Mouse (Mus musculus): ENCODE results near the gene Dzank1. TPM values are rescaled to one million over a fixed set of nuclear protein-coding genes. Genes with fewer than 3 reads are reported as not detected.

The Dzank1 gene
- polyA plus RNA-seq, 1 experiment from 2014 or later: 20.4 TPM

- H3K9me3 ChIP-seq (replicated peaks; ENCODE audit: control insufficient read depth, low read length, poor library complexity, severe bottlenecking): no peaks in the 10 kb centered on the region
- H3K27me3 ChIP-seq (ENCODE audit: control insufficient read depth, insufficient read depth, low read depth, low read length): no peaks in the 10 kb centered on the region
- H3K36me3 ChIP-seq (ENCODE audit: control insufficient read depth, insufficient read depth, low read length): no peaks in the 10 kb centered on the region
- no peak overlapping the region for H3K27ac ChIP-seq (ENCODE audit: low read length)
- no peak for ATAC-seq
- WGBS: 81% methylated on average over 10 of the region's 10 CpGs
- no peak overlapping the region for H3K9ac ChIP-seq (ENCODE audit: low read depth, low read length)
- H3K4me3 ChIP-seq (ENCODE audit: low read depth, low read length): no peak overlapping the region
- no peaks in the 10 kb centered on the region for H3K4me1 ChIP-seq (ENCODE audit: control insufficient read depth, insufficient read depth, low read length)
- no peak overlapping the region for H3K4me2 ChIP-seq (ENCODE audit: low read length)
These were observed 91.5 kb downstream of the Dzank1 start for GRCm38 (mm10) chr2:144435679-144436078.

GRCm38 (mm10) chr2:144431286-144431825 lies 95.9 kb downstream of the Dzank1 start:
- ATAC-seq: no peak
- 78% methylated on average over 5 of the region's 5 CpGs for WGBS
- no peaks in the 10 kb centered on the region for H3K9me3 ChIP-seq (replicated peaks; ENCODE audit: control insufficient read depth, low read length, poor library complexity, severe bottlenecking)

DNA sequence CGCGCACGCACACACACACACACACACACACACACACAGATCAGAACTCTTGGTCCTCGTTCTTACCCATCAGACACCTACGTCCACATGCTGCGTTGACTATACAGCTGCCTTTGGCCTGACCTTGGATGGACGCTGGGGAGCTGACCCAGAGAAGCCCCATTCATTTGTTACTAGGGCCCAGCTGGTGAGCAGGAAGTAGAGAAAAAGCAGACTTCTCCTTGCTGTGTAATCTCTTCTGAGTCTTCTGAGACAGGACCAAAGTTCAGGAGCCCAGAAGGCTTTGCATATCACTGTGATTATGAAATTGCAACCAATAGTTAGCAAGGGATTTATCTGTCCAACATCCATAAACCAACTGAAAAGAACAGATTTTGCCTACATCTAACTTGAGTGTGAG lies 98.0 kb downstream of the Dzank1 start:
- Histone ChIP-seq H3K27me3 (ENCODE audit: control insufficient read depth, insufficient read depth, low read depth, low read length) (no peaks in the 10 kb centered on the region), H3K27ac (ENCODE audit: low read length) (no peak overlapping the region), H3K4me2 (ENCODE audit: low read length) (no peak overlapping the region), H3K9me3 (replicated peaks; ENCODE audit: control insufficient read depth, low read length, poor library complexity, severe bottlenecking) (no peaks in the 10 kb centered on the region), H3K9ac (ENCODE audit: low read depth, low read length) (no peak overlapping the region), H3K4me1 (ENCODE audit: control insufficient read depth, insufficient read depth, low read length) (no peaks in the 10 kb centered on the region), H3K4me3 (ENCODE audit: low read depth, low read length) (no peak overlapping the region), H3K36me3 (ENCODE audit: control insufficient read depth, insufficient read depth, low read length) (no peaks in the 10 kb centered on the region)
- ATAC-seq: no peak
- 84% methylated on average over 7 of the region's 7 CpGs for WGBS

More at GRCm38 (mm10) chr2:144431286-144431825, 95.9 kb downstream of the Dzank1 start:
- H3K4me2 ChIP-seq (ENCODE audit: low read length): no peak overlapping the region
- H3K4me3 ChIP-seq (ENCODE audit: low read depth, low read length): no peak overlapping the region
- no peaks in the 10 kb centered on the region for H3K36me3 ChIP-seq (ENCODE audit: control insufficient read depth, insufficient read depth, low read length)
- no peaks in the 10 kb centered on the region for H3K4me1 ChIP-seq (ENCODE audit: control insufficient read depth, insufficient read depth, low read length)
- no peaks in the 10 kb centered on the region for H3K27me3 ChIP-seq (ENCODE audit: control insufficient read depth, insufficient read depth, low read depth, low read length)
- H3K9ac ChIP-seq (ENCODE audit: low read depth, low read length): no peak overlapping the region
- no peak overlapping the region for H3K27ac ChIP-seq (ENCODE audit: low read length)

GRCm38 (mm10) chr2:144428659-144429058 lies 98.6 kb downstream of the Dzank1 start:
- no peak overlapping the region for H3K4me3 ChIP-seq (ENCODE audit: low read depth, low read length)
- no peak overlapping the region for H3K4me2 ChIP-seq (ENCODE audit: low read length)
- no peak for ATAC-seq
- H3K4me1 ChIP-seq (ENCODE audit: control insufficient read depth, insufficient read depth, low read length): no peaks in the 10 kb centered on the region
- H3K27ac ChIP-seq (ENCODE audit: low read length): no peak overlapping the region
- H3K36me3 ChIP-seq (ENCODE audit: control insufficient read depth, insufficient read depth, low read length): no peaks in the 10 kb centered on the region
- WGBS: 86% methylated on average over 8 of the region's 8 CpGs
- H3K9ac ChIP-seq (ENCODE audit: low read depth, low read length): no peak overlapping the region
- no peaks in the 10 kb centered on the region for H3K9me3 ChIP-seq (replicated peaks; ENCODE audit: control insufficient read depth, low read length, poor library complexity, severe bottlenecking)
- H3K27me3 ChIP-seq (ENCODE audit: control insufficient read depth, insufficient read depth, low read depth, low read length): no peaks in the 10 kb centered on the region

GRCm38 (mm10) chr2:144427852-144428251 lies 99.4 kb downstream of the Dzank1 start:
- H3K9me3 ChIP-seq (replicated peaks; ENCODE audit: control insufficient read depth, low read length, poor library complexity, severe bottlenecking): no peaks in the 10 kb centered on the region
- no peak overlapping the region for H3K9ac ChIP-seq (ENCODE audit: low read depth, low read length)
- no peak overlapping the region for H3K27ac ChIP-seq (ENCODE audit: low read length)
- no peak overlapping the region for H3K4me2 ChIP-seq (ENCODE audit: low read length)
- H3K4me3 ChIP-seq (ENCODE audit: low read depth, low read length): no peak overlapping the region
- 92% methylated on average over 5 of the region's 5 CpGs for WGBS
- no peak for ATAC-seq
- no peaks in the 10 kb centered on the region for H3K27me3 ChIP-seq (ENCODE audit: control insufficient read depth, insufficient read depth, low read depth, low read length)
- no peaks in the 10 kb centered on the region for H3K36me3 ChIP-seq (ENCODE audit: control insufficient read depth, insufficient read depth, low read length)
- H3K4me1 ChIP-seq (ENCODE audit: control insufficient read depth, insufficient read depth, low read length): no peaks in the 10 kb centered on the region

GRCm38 (mm10) chr2:144425761-144426160 lies 101.5 kb downstream of the Dzank1 start:
- Histone ChIP-seq H3K27ac (ENCODE audit: low read length) (no peak overlapping the region), H3K4me1 (ENCODE audit: control insufficient read depth, insufficient read depth, low read length) (no peaks in the 10 kb centered on the region), H3K4me2 (ENCODE audit: low read length) (no peak overlapping the region), H3K36me3 (ENCODE audit: control insufficient read depth, insufficient read depth, low read length) (no peaks in the 10 kb centered on the region), H3K27me3 (ENCODE audit: control insufficient read depth, insufficient read depth, low read depth, low read length) (no peaks in the 10 kb centered on the region), H3K4me3 (ENCODE audit: low read depth, low read length) (no peak overlapping the region), H3K9ac (ENCODE audit: low read depth, low read length) (no peak overlapping the region), H3K9me3 (replicated peaks; ENCODE audit: control insufficient read depth, low read length, poor library complexity, severe bottlenecking) (no peaks in the 10 kb centered on the region)
- WGBS: 86% methylated on average over 1 of the region's 1 CpGs
- ATAC-seq: no peak

DNA sequence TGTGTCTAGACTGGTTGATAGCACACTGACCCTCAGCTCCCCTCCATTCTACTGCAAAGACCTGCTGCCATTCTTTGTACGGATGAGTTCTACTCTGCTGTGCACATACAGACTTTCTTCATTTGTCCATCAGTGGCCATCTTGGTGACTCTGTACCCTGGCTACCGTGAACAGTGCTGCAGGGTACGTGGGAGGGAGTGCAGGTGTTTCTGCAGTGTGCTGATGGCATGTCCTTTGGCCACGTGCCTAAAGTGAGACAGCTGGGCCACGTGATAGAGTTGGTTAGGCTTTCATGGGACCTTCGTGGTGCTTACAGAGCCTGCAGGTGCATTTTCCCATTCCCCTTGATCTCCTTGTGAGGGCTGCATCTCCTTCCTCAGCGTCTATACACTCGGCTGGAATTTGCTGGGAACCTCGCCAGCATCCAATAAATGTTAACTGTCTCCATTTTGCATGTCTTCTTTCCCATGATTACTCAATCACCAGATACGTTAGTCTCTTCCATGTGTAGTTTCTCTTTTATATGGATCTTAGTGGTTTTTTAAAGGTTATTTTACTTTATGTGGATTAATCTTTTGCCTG lies 105.0 kb downstream of the Dzank1 start:
- no peaks in the 10 kb centered on the region for H3K9me3 ChIP-seq (replicated peaks; ENCODE audit: control insufficient read depth, low read length, poor library complexity, severe bottlenecking)
- no peak for ATAC-seq
- H3K4me3 ChIP-seq (ENCODE audit: low read depth, low read length): no peak overlapping the region
- no peak overlapping the region for H3K27ac ChIP-seq (ENCODE audit: low read length)
- no peaks in the 10 kb centered on the region for H3K36me3 ChIP-seq (ENCODE audit: control insufficient read depth, insufficient read depth, low read length)
- peaks cover 5% of the 10 kb centered on the region; the same call in 1 of the 2 replicates for H3K4me1 ChIP-seq (ENCODE audit: control insufficient read depth, insufficient read depth, low read length)
- no peaks in the 10 kb centered on the region for H3K27me3 ChIP-seq (ENCODE audit: control insufficient read depth, insufficient read depth, low read depth, low read length)
- H3K4me2 ChIP-seq (ENCODE audit: low read length): no peak overlapping the region
- 81% methylated on average over 10 of the region's 10 CpGs for WGBS
- H3K9ac ChIP-seq (ENCODE audit: low read depth, low read length): no peak overlapping the region

Other genes starting within 250 kb of the Dzank1 start
- not detected in 2 replicates for gene Ovol2, start 195.3 kb downstream of the Dzank1 start, polyA plus RNA-seq (2015; fragmentation: Nextera tagmentation; extraction: Ambion mirVana)
- 26.4 and 26.9 TPM in 2 replicates for gene Kat14, start 158.4 kb downstream of the Dzank1 start, polyA plus RNA-seq (2015; fragmentation: Nextera tagmentation; extraction: Ambion mirVana)
- 3.3 TPM in 1 of 2 replicates, not detected in the other for gene Pet117, start 158.4 kb downstream of the Dzank1 start, polyA plus RNA-seq (2015; fragmentation: Nextera tagmentation; extraction: Ambion mirVana)
- gene Polr3f, start 304 bp upstream of the Dzank1 start, polyA plus RNA-seq (2015; fragmentation: Nextera tagmentation; extraction: Ambion mirVana): 24.3 and 26.4 TPM in 2 replicates
- gene Rbbp9, start 23.5 kb upstream of the Dzank1 start, polyA plus RNA-seq (2015; fragmentation: Nextera tagmentation; extraction: Ambion mirVana): 57.7 and 59.0 TPM in 2 replicates
- gene Sec23b, start 28.8 kb upstream of the Dzank1 start, polyA plus RNA-seq (2015; fragmentation: Nextera tagmentation; extraction: Ambion mirVana): 61.7 and 62.6 TPM in 2 replicates
- 54.1 and 61.1 TPM in 2 replicates for gene Smim26, start 66.6 kb upstream of the Dzank1 start, polyA plus RNA-seq (2015; fragmentation: Nextera tagmentation; extraction: Ambion mirVana)
- gene Dtd1, start 72.5 kb upstream of the Dzank1 start, polyA plus RNA-seq (2015; fragmentation: Nextera tagmentation; extraction: Ambion mirVana): 155 and 178 TPM in 2 replicates